Mouse (Mus musculus): Measurements from ENCODE around the gene Chrnb2. TPM values are rescaled to one million over a fixed set of nuclear protein-coding genes. Genes with fewer than 3 reads are reported as not detected.

The Chrnb2 gene
- total RNA-seq (2023), result under 1 TPM; 0.44 TPM

GRCm38 (mm10) chr3:89764119-89764724, at the start of gene Chrnb2:
Chrnb2 (minus strand) TSS chr3:89764632.

GRCm38 (mm10) chr3:89772968-89773709, 8.7 kb upstream of the Chrnb2 start, which contains the start of gene Ube2q1:
Ube2q1 (plus strand) TSS chr3:89773616.

GRCm38 (mm10) chr3:89714359-89715206, 49.8 kb downstream of the Chrnb2 start, which contains the start of gene Adar:
Adar (plus strand) TSS chr3:89715022.

Other genes with a start within 250 kb of the Chrnb2 start
- gene Kcnn3, start 244.5 kb downstream of the Chrnb2 start, total RNA-seq (2023), result under 1 TPM; 0.13 to 0.26 TPM
- 10 to 100 TPM; 58.1 to 65.2 TPM for gene Adar, start 49.6 kb downstream of the Chrnb2 start, total RNA-seq (2023)
- 10 to 100 TPM; 67.8 to 72.4 TPM for gene Ube2q1, start 9.0 kb upstream of the Chrnb2 start, total RNA-seq (2023)
- gene She, start 66.7 kb upstream of the Chrnb2 start, total RNA-seq (2023), result not detected
- 100 to 1,000 TPM; 103 to 132 TPM for gene Il6ra, start 148.6 kb upstream of the Chrnb2 start, total RNA-seq (2023)
- 10 to 100 TPM; 12.4 to 14.1 TPM for gene Atp8b2, start 198.9 kb upstream of the Chrnb2 start, total RNA-seq (2023)
- 10 to 100 TPM; 40.6 to 48.0 TPM for gene Hax1, start 234.1 kb upstream of the Chrnb2 start, total RNA-seq (2023)